Mouse (Mus musculus) CH12.LX (cell line): Measurements from ENCODE around the gene Frmd4a. TPM values are rescaled to one million over a fixed set of nuclear protein-coding genes. Genes with fewer than 3 reads are reported as not detected.

ENCODE experiments used
- DNase-seq: peaks from one replicate; pipeline ENCODE4 v3.0.0-alpha.2; 2013; ENCODE audit errors: extremely low read depth
- H3K27ac ChIP-seq: 2 replicates; pipeline ENCODE4 v1.5.1; 2012; ENCODE audit warnings: low read depth, mild to moderate bottlenecking, control low read depth, moderate library complexity; ENCODE audit not compliant: insufficient read depth
- H3K27me3 ChIP-seq: replicated peaks from 2 replicates; pipeline ENCODE3; 2012; ENCODE audit warnings: inconsistent platforms
- H3K36me3 ChIP-seq, 2 experiments: replicated peaks in 1 of 2; 2 replicates each; pipeline versions ENCODE3 to v1.6.1; 2012; ENCODE audit warnings: inconsistent platforms in 1 of 2, low read length in 1 of 2, mild to moderate bottlenecking in 1 of 2, mixed read lengths in 1 of 2, moderate library complexity in 1 of 2; ENCODE audit not compliant: control insufficient read depth in 1 of 2, insufficient read depth in 1 of 2
- H3K4me1 ChIP-seq, 2 experiments: 2 replicates each; pipeline ENCODE4 v1.6.1; 2012; ENCODE audit warnings: inconsistent platforms in 1 of 2, moderate library complexity in 1 of 2; ENCODE audit not compliant: insufficient read depth in 2 of 2, control insufficient read depth in 1 of 2
- H3K4me2 ChIP-seq: 2 replicates; pipeline ENCODE4 v1.6.1; 2012; ENCODE audit warnings: low read depth, mild to moderate bottlenecking, control low read depth; ENCODE audit not compliant: poor library complexity, insufficient read depth, severe bottlenecking
- H3K4me3 ChIP-seq, 3 experiments: fragments of 150-350 bp in 1 of 3; sonication (generic) in 1 of 3; replicated peaks in 1 of 3; 2 replicates each; pipeline versions ENCODE3 to v1.5.1; 2011 to 2012; ENCODE audit warnings: low read depth in 2 of 3, low read length in 2 of 3, mild to moderate bottlenecking in 2 of 3, moderate library complexity in 2 of 3, control low read depth in 1 of 3, improper control_type of control experiment in 1 of 3, inconsistent platforms in 1 of 3, mixed read lengths in 1 of 3; ENCODE audit not compliant: poor library complexity in 1 of 3
- H3K79me2 ChIP-seq: replicated peaks from 2 replicates; pipeline ENCODE4 v1.6.1; 2012; ENCODE audit warnings: mild to moderate bottlenecking, moderate library complexity; ENCODE audit not compliant: control insufficient read depth, poor library complexity, insufficient read depth, severe bottlenecking; ENCODE audit errors: extremely low read depth
- H3K9ac ChIP-seq: 2 replicates; pipeline ENCODE4 v1.6.1; 2012; ENCODE audit warnings: low read depth, mild to moderate bottlenecking, control low read depth, moderate library complexity; ENCODE audit not compliant: insufficient read depth
- H3K9me3 ChIP-seq: replicated peaks from 2 replicates; pipeline ENCODE3; 2012; ENCODE audit warnings: low read length, inconsistent platforms, mixed read lengths
- CHD2 ChIP-seq: IDR thresholded peaks from 2 replicates; pipeline ENCODE4 v1.6.1; 2011; ENCODE audit warnings: low read length, improper control_type of control experiment
- E2F4 ChIP-seq: IDR thresholded peaks from 2 replicates; pipeline ENCODE4 v1.6.1; 2011; ENCODE audit warnings: low read depth, low read length, improper control_type of control experiment; ENCODE audit not compliant: insufficient replicate concordance
- EP300 ChIP-seq: IDR thresholded peaks from 2 replicates; pipeline ENCODE4 v1.6.1; 2011; ENCODE audit warnings: low read length, improper control_type of control experiment
- GABPA ChIP-seq: IDR thresholded peaks from 2 replicates; pipeline ENCODE4 v1.6.1; 2012; ENCODE audit warnings: low read depth, low read length, improper control_type of control experiment, inconsistent platforms; ENCODE audit not compliant: insufficient replicate concordance
- HCFC1 ChIP-seq: IDR thresholded peaks from 2 replicates; pipeline ENCODE4 v1.6.1; 2012; ENCODE audit warnings: low read depth, mild to moderate bottlenecking, inconsistent platforms, low read length, improper control_type of control experiment
- JUND ChIP-seq: conservative IDR thresholded peaks from 2 replicates; pipeline ENCODE4 v1.6.1; 2011; ENCODE audit warnings: low read depth, low read length, improper control_type of control experiment
- KAT2A ChIP-seq: IDR thresholded peaks from 2 replicates; pipeline ENCODE4 v1.6.1; 2012; ENCODE audit warnings: low read length, improper control_type of control experiment, inconsistent platforms; ENCODE audit not compliant: insufficient replicate concordance
- MAFK ChIP-seq: IDR thresholded peaks from 2 replicates; pipeline ENCODE4 v1.6.1; 2011; ENCODE audit warnings: low read length, improper control_type of control experiment; ENCODE audit not compliant: insufficient replicate concordance
- MAZ ChIP-seq: IDR thresholded peaks from 2 replicates; pipeline ENCODE4 v1.6.1; 2012; ENCODE audit warnings: low read depth, mild to moderate bottlenecking, inconsistent platforms, low read length, improper control_type of control experiment, moderate library complexity
- MXI1 ChIP-seq: IDR thresholded peaks from 2 replicates; pipeline ENCODE4 v1.6.1; 2011; ENCODE audit warnings: mild to moderate bottlenecking, low read depth, low read length, improper control_type of control experiment
- MYC ChIP-seq: IDR thresholded peaks from 2 replicates; pipeline ENCODE4 v1.6.1; 2011; ENCODE audit warnings: low read depth, mild to moderate bottlenecking, improper control_type of control experiment, low read length
- NELFE ChIP-seq: IDR thresholded peaks from 2 replicates; pipeline ENCODE4 v1.6.1; 2011; ENCODE audit warnings: low read depth, low read length, improper control_type of control experiment
- PAX5 ChIP-seq: IDR thresholded peaks from 2 replicates; pipeline ENCODE4 v1.6.1; 2012; ENCODE audit warnings: low read length, inconsistent platforms, mixed read lengths
- POLR2AphosphoS2 ChIP-seq: IDR thresholded peaks from 2 replicates; pipeline ENCODE4 v1.6.1; 2011; ENCODE audit warnings: low read depth, low read length, improper control_type of control experiment
- SIN3A ChIP-seq: IDR thresholded peaks from 2 replicates; pipeline ENCODE4 v1.6.1; 2012; ENCODE audit warnings: low read length, improper control_type of control experiment, inconsistent platforms
- TBP ChIP-seq: conservative IDR thresholded peaks from 2 replicates; pipeline ENCODE4 v1.6.1; 2011; ENCODE audit warnings: low read depth, low read length, improper control_type of control experiment
- TCF12 ChIP-seq: IDR thresholded peaks from 2 replicates; pipeline ENCODE4 v1.6.1; 2014; ENCODE audit warnings: low read depth, mild to moderate bottlenecking, inconsistent platforms, low read length, improper control_type of control experiment
- USF1 ChIP-seq: IDR thresholded peaks from 2 replicates; pipeline ENCODE4 v1.6.1; 2014; ENCODE audit warnings: low read depth, mild to moderate bottlenecking, inconsistent platforms, low read length, improper control_type of control experiment
- ZC3H11A ChIP-seq: IDR thresholded peaks from 2 replicates; pipeline ENCODE4 v1.6.1; 2012; ENCODE audit warnings: low read depth, mild to moderate bottlenecking, inconsistent platforms, low read length, improper control_type of control experiment
- ZKSCAN1 ChIP-seq: IDR thresholded peaks from 2 replicates; pipeline ENCODE4 v1.6.1; 2012; ENCODE audit warnings: low read depth, inconsistent platforms, low read length, improper control_type of control experiment, borderline replicate concordance
- ZNF384 ChIP-seq: IDR thresholded peaks from 2 replicates; pipeline ENCODE4 v1.6.1; 2012; ENCODE audit warnings: low read depth, low read length, improper control_type of control experiment, inconsistent platforms
- dilution Hi-C: fragments of 300-500 bp; cut with MboI; formaldehyde crosslinking; loops from 2 replicates; pipeline ENCODE4 v1.14.3; 2020; ENCODE audit warnings: low sequenced_read_pairs; ENCODE audit not compliant: extremely low pct_unique_long_range_greater_than_20kb, extremely low pct_ligation_motif_present
- in situ Hi-C: fragments of 300-500 bp; cut with MboI; formaldehyde crosslinking; loops from 3 replicates; pipeline ENCODE4 v1.14.3; 2019; ENCODE audit warnings: low sequenced_read_pairs, low pct_ligation_motif_present, low pct_unique_long_range_greater_than_20kb, mixed read lengths
- polyA plus RNA-seq: library from polyadenylated mRNA; unstranded; fragments of >175 nt; gene quantifications from 2 replicates; pipeline ENCODE4 v1.2.1, GENCODE M21; 2012; ENCODE audit warnings: low read depth; ENCODE audit not compliant: insufficient read length
- total RNA-seq, 2 experiments: library from RNA; depleted of rRNA; stranded (reverse); fragments of 300-350 nt in 1 of 2; fragments of >200 nt in 1 of 2; gene quantifications; 2 replicates each; pipeline ENCODE4 v1.2.3; 2012 to 2014

The Frmd4a gene
- total and polyA plus RNA-seq, 3 experiments = 0.13 to 2.0 (median 0.32) TPM

- Histone ChIP-seq H3K4me3 (no peak overlapping the region), H3K27me3 (no peaks in the 10 kb centered on the region), H3K9ac (no peak overlapping the region), H3K36me3 (no peaks in the 10 kb centered on the region), H3K79me2 (no peaks in the 10 kb centered on the region), H3K9me3 (no peaks in the 10 kb centered on the region), H3K27ac (no peak overlapping the region), H3K4me1 (peaks cover 3 to 12% of the 10 kb centered on the region in 2 experiments; a peak in 2 of 4 replicates), H3K4me2 (0 out of 2 replicates have a peak overlapping the region, but pooled peaks have one; percentile 29)
- dilution Hi-C loops (no loop called here), in situ Hi-C loops (no loop called here)
- TF ChIP-seq ZKSCAN1 = no peak
- no peak for TF ChIP-seq TCF12
- TF ChIP-seq SIN3A = no peak
- TF ChIP-seq POLR2AphosphoS2 = no peak
- TF ChIP-seq ZNF384 = no peak
- no peak for TF ChIP-seq ZC3H11A
- TF ChIP-seq JUND = no peak
- no peak for TF ChIP-seq USF1
- TF ChIP-seq CHD2 = no peak
- no peak for DNase-seq
These were observed 284.2 kb downstream of the Frmd4a start for GRCm38 (mm10) chr2:4301692-4302091.

- H3K9ac ChIP-seq = no peak overlapping the region
- H3K4me1 ChIP-seq = peaks cover 3 to 12% of the 10 kb centered on the region in 2 experiments; a peak in 2 of 4 replicates
- dilution Hi-C loops (no loop called here), in situ Hi-C loops (no loop called here)
- H3K4me2 ChIP-seq = no peak overlapping the region
- no peaks in the 10 kb centered on the region for H3K79me2 ChIP-seq
- H3K4me3 ChIP-seq = no peak overlapping the region
- no peak for TF ChIP-seq ZNF384
- TF ChIP-seq ZKSCAN1 = peak; percentile 98
- no peak overlapping the region for H3K27ac ChIP-seq
- no peaks in the 10 kb centered on the region for H3K36me3 ChIP-seq
- no peaks in the 10 kb centered on the region for H3K9me3 ChIP-seq
- no peaks in the 10 kb centered on the region for H3K27me3 ChIP-seq
- DNase-seq = no peak
These were observed 284.6 kb downstream of the Frmd4a start for GRCm38 (mm10) chr2:4302119-4302518.

- no peak overlapping the region for H3K9ac ChIP-seq
- no peak for TF ChIP-seq CHD2
- TF ChIP-seq MXI1 = no peak
- no peak for TF ChIP-seq KAT2A
- no peak for TF ChIP-seq MAZ
- no peak for TF ChIP-seq PAX5
- no peak for TF ChIP-seq GABPA
- TF ChIP-seq NELFE = no peak
- TF ChIP-seq ZKSCAN1 = no peak
- no peak for TF ChIP-seq MYC
- TF ChIP-seq USF1 = no peak
- no peak for TF ChIP-seq TBP
- TF ChIP-seq HCFC1 = no peak
- TF ChIP-seq MAFK = no peak
- TF ChIP-seq ZNF384 = no peak
- TF ChIP-seq EP300 = no peak
- no peak for TF ChIP-seq E2F4
- no peak for TF ChIP-seq SIN3A
- no peak for TF ChIP-seq JUND
- TF ChIP-seq, all 38 proteins: peak for 0
- no peak overlapping the region for H3K4me2 ChIP-seq
- in situ Hi-C loops = no loop called here
- no peaks in the 10 kb centered on the region for H3K27me3 ChIP-seq
- no peak overlapping the region for H3K4me3 ChIP-seq
- dilution Hi-C loops = no loop called here
- 0 out of 4 replicates have a peak, but pooled peaks cover 0 to 3% of the 10 kb centered on the region in 2 experiments for H3K4me1 ChIP-seq
- H3K9me3 ChIP-seq = no peaks in the 10 kb centered on the region
- H3K36me3 ChIP-seq = no peaks in the 10 kb centered on the region
- DNase-seq = no peak
- no peak overlapping the region for H3K27ac ChIP-seq
- H3K79me2 ChIP-seq = no peaks in the 10 kb centered on the region
These were observed 289.6 kb downstream of the Frmd4a start for GRCm38 (mm10) chr2:4307076-4307475.
